Mouse (Mus musculus): ENCODE measurements around the gene Olfr642.

Olfr642 gene

GRCm38 (mm10) chr7:104052566-104052965 lies at the start of gene Olfr642:
Gene Olfr642, minus strand, starts transcription at chr7:104052666.
- no peak for DNase-seq

- no peak for DNase-seq
Measured at GRCm38 (mm10) chr7:104085365-104085764, 32.9 kb upstream of the Olfr642 start, which contains the start of gene Olfr645. Gene Olfr645, minus strand, starts transcription at chr7:104085465.

GRCm38 (mm10) chr7:104071769-104072168 lies 19.3 kb upstream of the Olfr642 start, which contains the start of gene Olfr644:
Gene Olfr644, minus strand, starts transcription at chr7:104071869.
- no peak for DNase-seq

- no peak for DNase-seq
Measured at GRCm38 (mm10) chr7:104061345-104061744, 8.9 kb upstream of the Olfr642 start, which contains the start of gene 4930516K23Rik. Gene 4930516K23Rik, minus strand, starts transcription at chr7:104061445.

- DNase-seq: no peak
Measured at GRCm38 (mm10) chr7:104059215-104059614, 6.7 kb upstream of the Olfr642 start.

GRCm38 (mm10) chr7:104050745-104051144 lies 1.7 kb downstream of the Olfr642 start:
- no peak for DNase-seq

GRCm38 (mm10) chr7:104035145-104035544 lies 17.3 kb downstream of the Olfr642 start, which contains the start of gene Olfr641:
Gene Olfr641, plus strand, starts transcription at chr7:104035445.
- DNase-seq: no peak

GRCm38 (mm10) chr7:104026978-104027377 lies 25.5 kb downstream of the Olfr642 start:
- DNase-seq: no peak

- DNase-seq: no peak
Measured at GRCm38 (mm10) chr7:104025473-104025872, 27.0 kb downstream of the Olfr642 start, which contains the start of gene Olfr640. Gene Olfr640, minus strand, starts transcription at chr7:104025573.

- no peak for DNase-seq
Measured at GRCm38 (mm10) chr7:104021651-104022050, 30.8 kb downstream of the Olfr642 start.

- DNase-seq: no peak
Measured at GRCm38 (mm10) chr7:104018953-104019352, 33.5 kb downstream of the Olfr642 start.

- DNase-seq: no peak
Measured at GRCm38 (mm10) chr7:104017203-104017602, 35.3 kb downstream of the Olfr642 start, which contains the start of gene Olfr639. Gene Olfr639, minus strand, starts transcription at chr7:104017303.

- DNase-seq: no peak
Measured at GRCm38 (mm10) chr7:103999124-103999523, 53.3 kb downstream of the Olfr642 start.

GRCm38 (mm10) chr7:103998446-103998845 lies 54.0 kb downstream of the Olfr642 start, which contains the start of gene Olfr638:
Gene Olfr638, plus strand, starts transcription at chr7:103998746.
- no peak for DNase-seq

Measured in heart, adult 11 months (tissue).